Mouse (Mus musculus) kidney, embryonic 16.5 days (tissue): Measurements from ENCODE around the gene Pla2g10. TPM values are rescaled to one million over a fixed set of nuclear protein-coding genes. Genes with fewer than 3 reads are reported as not detected.
"Not testable (repeated sequence)": the region's sequence is repeated elsewhere in the genome, so short reads cannot be mapped to it uniquely, and the experiment has no call there.

Experiments used
- ATAC-seq: fragments of 200-750 bp; cut with Nextera tagmentation; 2 replicates; pipeline ENCODE4 v1.8.0; 2017; ENCODE audit warnings: moderate TSS enrichment; ENCODE audit not compliant: low FRiP score, low TSS enrichment
- H3K27ac ChIP-seq: fragments of 300-500 bp; sonication (generic); 2 replicates; pipeline ENCODE4 v1.5.1; 2014; ENCODE audit warnings: low read length
- H3K27me3 ChIP-seq: fragments of 300-500 bp; sonication (generic); 2 replicates; pipeline ENCODE4 v1.6.1; 2014; ENCODE audit warnings: low read length, control low read depth, mixed read lengths; ENCODE audit not compliant: insufficient read depth
- H3K36me3 ChIP-seq: fragments of 300-500 bp; sonication (generic); 2 replicates; pipeline ENCODE4 v1.6.1; 2014; ENCODE audit warnings: low read length, control low read depth, mixed read lengths; ENCODE audit not compliant: insufficient read depth
- H3K4me1 ChIP-seq: fragments of 300-500 bp; sonication (generic); 2 replicates; pipeline ENCODE4 v1.6.1; 2014; ENCODE audit warnings: low read length, control low read depth, mixed read lengths; ENCODE audit not compliant: insufficient read depth
- H3K4me2 ChIP-seq: fragments of 300-500 bp; sonication (generic); replicated peaks from 2 replicates; pipeline ENCODE4 v1.6.1; 2014; ENCODE audit warnings: low read depth, low read length
- H3K4me3 ChIP-seq: fragments of 300-500 bp; sonication (generic); 2 replicates; pipeline ENCODE4 v1.5.1; 2014; ENCODE audit warnings: mild to moderate bottlenecking, low read length
- H3K9ac ChIP-seq: fragments of 300-500 bp; sonication (generic); replicated peaks from 2 replicates; pipeline ENCODE4 v1.6.1; 2014; ENCODE audit warnings: low read length
- H3K9me3 ChIP-seq: fragments of 300-500 bp; sonication (generic); 2 replicates; pipeline ENCODE4 v1.6.1; 2016; ENCODE audit warnings: low read length, control low read depth
- WGBS: fragments of 180-500 bp; shearing (Covaris S2); extraction: QIAGEN DNeasy Blood & Tissue Kit; methylation state at CpG from one replicate; pipeline ENCODE4 v1.1.7; 2014; 5-methylcytosine and 5-hydroxymethylcytosine counted together
- polyA plus RNA-seq: library from polyadenylated mRNA; unstranded; fragments of >200 nt; fragmentation: Nextera tagmentation; extraction: Ambion mirVana; gene quantifications from 2 replicates; pipeline ENCODE4 v1.2.1, GENCODE M21; 2015

Gene Pla2g10
- 0.35 TPM in 1 of 2 replicates, not detected in the other for polyA plus RNA-seq

DNA sequence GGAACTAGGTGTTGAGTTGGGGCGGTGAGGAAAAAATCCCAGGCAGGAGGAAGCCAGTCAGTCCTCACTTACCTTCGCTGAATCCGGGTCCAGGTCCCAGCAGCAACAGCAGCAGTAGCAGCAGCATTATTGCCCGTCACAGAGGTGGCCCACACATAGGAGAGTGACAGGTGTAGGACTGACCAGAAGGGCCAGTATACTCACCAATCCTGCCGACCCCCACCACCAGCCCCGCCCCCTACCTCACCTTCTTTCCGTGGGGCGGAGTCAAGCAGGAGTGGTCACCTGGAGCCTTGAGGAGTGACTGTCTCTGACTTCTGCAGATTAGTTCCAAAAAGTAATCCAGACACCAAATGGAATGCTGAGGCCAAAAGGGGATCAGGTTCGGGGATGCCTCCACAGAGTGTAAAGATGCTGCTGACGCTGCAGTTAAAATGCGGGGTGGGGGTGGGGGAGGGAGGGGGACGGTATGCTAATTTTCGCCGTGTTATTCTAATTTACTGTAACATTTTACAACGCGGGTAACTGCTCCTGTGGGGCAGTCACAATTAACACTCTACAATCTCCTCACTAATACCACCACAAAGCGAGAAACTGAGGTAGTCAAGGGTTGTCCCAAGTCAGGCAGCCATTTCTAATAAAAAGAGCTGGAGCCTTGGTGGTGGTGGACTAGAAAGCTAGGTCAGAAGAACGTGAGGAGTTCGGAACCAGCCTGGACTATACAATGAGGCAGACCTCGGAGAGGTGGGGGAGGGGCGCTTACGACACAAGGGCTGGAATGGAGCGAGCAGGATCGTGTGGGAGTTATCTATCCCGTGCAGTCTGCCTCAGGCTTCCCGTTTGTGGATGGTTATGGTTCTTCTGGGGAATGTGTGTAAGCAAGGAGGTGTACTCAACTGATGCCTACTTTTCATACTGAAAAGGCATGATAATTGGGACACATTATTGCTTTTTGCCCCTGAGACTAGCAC, at the start of gene Pla2g10:
Pla2g10 (minus strand) TSS at position 699 of the 971 bp plus-strand sequence.
- no peaks in the 10 kb centered on the region for H3K27me3 ChIP-seq
- no peak within 1 kb of the TSS for H3K27ac ChIP-seq
- 7% methylated on average over 26 of the region's 26 CpGs for WGBS
- H3K36me3 ChIP-seq, result no peaks in the 10 kb centered on the region
- H3K9me3 ChIP-seq, result no peaks in the 10 kb centered on the region
- peak within 1 kb of the TSS; percentile 34 for H3K4me3 ChIP-seq
- H3K9ac ChIP-seq, result 0 out of 2 replicates have a peak within 1 kb of the TSS, but pooled peaks have one; percentile 31
- peak within 1 kb of the TSS; percentile 54 for H3K4me2 ChIP-seq
- H3K4me1 ChIP-seq, result peaks cover 7% of the 10 kb centered on the region; the same call in 1 of the 2 replicates
- peak; percentile 54; the same call in 1 of the 2 replicates for ATAC-seq

DNA sequence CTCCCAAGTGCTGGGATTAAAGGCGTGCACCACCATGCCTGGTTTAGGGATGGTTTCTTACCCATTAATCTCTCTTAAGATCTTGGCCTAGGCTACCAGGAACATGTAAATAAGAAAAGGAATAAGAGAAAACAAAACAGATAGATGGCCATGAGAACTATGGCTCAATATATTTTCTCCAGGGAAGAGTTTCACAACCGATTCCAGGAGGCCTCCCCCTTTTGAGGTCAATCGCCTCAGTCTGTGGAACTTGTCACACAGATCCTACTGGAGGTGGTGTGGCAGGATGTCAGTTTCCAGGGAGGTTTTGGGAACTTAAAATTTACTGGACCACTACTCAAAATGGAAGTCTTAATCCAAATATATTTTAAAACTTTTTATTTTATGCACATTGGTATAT, 43.9 kb upstream of the Pla2g10 start:
- 78% methylated on average over 3 of the region's 3 CpGs for WGBS

DNA sequence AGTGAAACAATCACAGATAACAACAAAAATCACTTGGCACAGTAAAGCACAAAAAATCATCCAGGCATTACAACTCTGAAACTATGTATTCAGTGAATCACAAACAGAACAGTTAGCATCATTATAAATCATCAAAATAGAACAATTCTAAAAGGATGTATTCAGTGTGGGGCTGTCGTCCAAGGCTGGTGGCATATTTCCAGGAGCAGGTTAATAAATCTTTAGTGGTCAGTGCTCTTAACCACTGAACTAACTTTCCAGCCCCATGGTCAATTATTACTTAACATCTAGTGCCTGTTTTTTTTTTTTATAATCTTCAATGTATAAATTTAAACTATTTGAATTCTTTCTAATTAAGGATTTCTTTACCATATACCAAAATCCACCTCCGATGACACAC, 43.2 kb upstream of the Pla2g10 start:
- WGBS, result 59% methylated on average over 2 of the region's 2 CpGs
- H3K9ac ChIP-seq, H3K27me3 ChIP-seq, H3K36me3 ChIP-seq, H3K4me1 ChIP-seq, H3K27ac ChIP-seq, ATAC-seq, H3K4me3 ChIP-seq, H3K9me3 ChIP-seq, H3K4me2 ChIP-seq: not testable (repeated sequence)

More for the DNA sequence above, 43.9 kb upstream of the Pla2g10 start:
- H3K9me3 ChIP-seq, result peaks cover 13% of the 10 kb centered on the region
- H3K4me3 ChIP-seq, H3K4me1 ChIP-seq, H3K27me3 ChIP-seq, H3K27ac ChIP-seq, H3K4me2 ChIP-seq, H3K9ac ChIP-seq, ATAC-seq, H3K36me3 ChIP-seq: not testable (repeated sequence)

DNA sequence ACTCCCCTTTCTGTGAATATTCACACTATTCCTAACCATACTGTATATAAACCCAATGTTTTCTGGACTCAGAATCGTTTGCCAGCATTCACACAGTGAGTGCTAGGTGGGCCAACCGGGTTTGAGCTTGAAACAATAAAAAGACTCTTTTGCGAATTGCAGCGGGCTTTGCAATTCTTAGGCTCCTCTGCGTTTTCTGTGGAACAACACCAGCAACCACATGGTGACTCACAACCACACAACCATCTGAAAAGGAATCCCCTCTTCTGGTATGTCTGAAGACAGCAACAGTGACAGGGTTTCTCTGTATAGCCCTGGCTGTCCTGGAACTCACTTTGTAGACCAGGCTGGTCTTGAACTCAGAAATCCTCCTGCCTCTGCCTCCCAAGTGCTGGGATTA, 41.3 kb upstream of the Pla2g10 start:
- H3K9ac ChIP-seq, H3K4me2 ChIP-seq, H3K9me3 ChIP-seq, H3K27ac ChIP-seq, H3K4me1 ChIP-seq, H3K36me3 ChIP-seq, ATAC-seq, H3K4me3 ChIP-seq, H3K27me3 ChIP-seq: not testable (repeated sequence)
- WGBS, result 62% methylated on average over 5 of the region's 5 CpGs

DNA sequence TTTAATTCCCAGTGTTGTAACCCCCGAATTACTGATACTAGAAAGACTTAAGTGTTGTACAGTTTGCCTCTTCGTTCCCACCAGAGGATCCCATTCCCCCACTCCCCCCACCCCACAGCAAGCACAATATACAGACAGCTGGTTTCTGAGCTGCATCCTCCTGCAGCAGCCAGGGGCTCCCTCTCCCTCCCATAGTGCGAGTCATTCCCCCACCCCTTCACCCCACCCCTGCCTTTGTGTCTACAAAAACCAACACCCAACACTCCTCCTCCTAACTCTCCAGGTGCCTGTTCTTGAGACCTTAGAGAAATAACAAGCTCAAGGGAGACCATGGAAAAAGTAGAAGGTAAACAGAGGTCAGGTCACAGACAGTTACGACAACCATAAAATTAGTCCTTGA, 40.8 kb upstream of the Pla2g10 start:
- H3K4me2 ChIP-seq, H3K36me3 ChIP-seq, H3K9me3 ChIP-seq, H3K4me3 ChIP-seq, H3K9ac ChIP-seq, H3K27me3 ChIP-seq, ATAC-seq, H3K4me1 ChIP-seq, H3K27ac ChIP-seq: not testable (repeated sequence)
- 39% methylated on average over 4 of the region's 4 CpGs for WGBS

DNA sequence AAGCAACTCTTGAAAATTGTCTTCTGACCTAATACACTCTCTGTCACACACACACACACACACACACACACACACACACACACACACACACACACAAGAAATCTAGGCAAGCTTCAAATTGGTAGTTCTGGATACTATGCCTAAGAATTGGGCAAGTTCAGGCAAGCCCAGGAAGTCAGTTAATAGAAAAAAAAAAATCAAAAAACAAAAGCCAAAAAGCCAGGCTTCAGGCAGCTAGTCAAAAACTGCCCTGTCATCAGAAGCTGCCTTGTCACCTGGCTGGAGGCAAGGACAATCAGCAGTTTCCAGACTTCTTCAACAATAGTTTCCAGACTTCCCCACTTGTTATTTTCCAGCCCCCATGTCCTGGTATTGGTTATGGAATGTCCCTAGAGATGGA, 35.6 kb upstream of the Pla2g10 start:
- H3K9me3 ChIP-seq, result peaks cover 2% of the 10 kb centered on the region; the same call in 1 of the 2 replicates
- no peaks in the 10 kb centered on the region for H3K27me3 ChIP-seq
- H3K36me3 ChIP-seq, result no peaks in the 10 kb centered on the region
- no peaks in the 10 kb centered on the region for H3K4me1 ChIP-seq
- H3K4me3 ChIP-seq, result no peak overlapping the region
- no peak for ATAC-seq
- no peak overlapping the region for H3K9ac ChIP-seq
- H3K27ac ChIP-seq, result no peak overlapping the region
- no peak overlapping the region for H3K4me2 ChIP-seq

DNA sequence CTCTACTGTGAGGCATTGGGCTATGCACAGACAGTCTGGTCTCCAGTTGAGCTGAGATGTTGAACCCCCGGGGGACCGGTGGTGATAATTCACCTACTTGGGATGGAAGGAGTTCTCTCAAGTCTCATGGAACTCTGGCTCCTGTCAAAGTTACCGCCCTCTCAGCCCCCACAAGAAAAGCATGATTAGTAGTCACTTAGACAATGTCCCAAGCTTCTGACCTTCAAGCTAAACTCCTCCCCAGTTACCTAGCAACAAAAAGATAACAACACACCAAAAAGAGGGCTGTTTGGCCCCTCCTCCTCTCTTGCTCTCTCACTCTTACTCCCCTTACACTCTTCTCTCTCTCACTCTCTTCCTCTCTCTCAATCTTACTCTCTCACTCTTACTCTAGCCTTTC, 33.7 kb upstream of the Pla2g10 start:
- no peak for ATAC-seq

DNA sequence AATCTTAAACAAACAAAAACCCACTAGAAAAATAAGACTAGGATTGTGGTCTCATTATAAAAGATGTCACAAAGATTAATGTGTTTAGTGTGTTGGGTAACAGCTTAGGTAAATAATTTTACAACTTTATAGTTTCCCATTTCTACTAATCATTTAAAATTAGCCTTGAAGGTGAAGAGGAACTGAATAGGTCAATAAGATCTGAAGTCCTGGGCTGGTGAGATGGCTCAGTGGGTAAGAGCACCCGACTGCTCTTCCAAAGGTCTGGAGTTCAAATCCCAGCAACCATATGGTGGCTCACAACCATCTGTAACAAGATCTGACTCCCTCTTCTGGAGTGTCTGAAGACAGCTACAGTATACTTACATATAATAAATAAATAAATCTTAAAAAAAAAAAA, 32.0 kb upstream of the Pla2g10 start:
- not testable (repeated sequence) for ATAC-seq, H3K27ac ChIP-seq, H3K9ac ChIP-seq, H3K4me3 ChIP-seq, H3K27me3 ChIP-seq, H3K36me3 ChIP-seq, H3K4me1 ChIP-seq, H3K4me2 ChIP-seq, H3K9me3 ChIP-seq
- WGBS, result 82% methylated on average over 1 of the region's 1 CpGs

More for the DNA sequence above, 33.7 kb upstream of the Pla2g10 start:
- no peak overlapping the region for H3K4me3 ChIP-seq
- H3K9ac ChIP-seq, result no peak overlapping the region
- H3K27ac ChIP-seq, result no peak overlapping the region
- no peaks in the 10 kb centered on the region for H3K4me1 ChIP-seq
- no peak overlapping the region for H3K4me2 ChIP-seq
- H3K36me3 ChIP-seq, result no peaks in the 10 kb centered on the region
- H3K27me3 ChIP-seq, result no peaks in the 10 kb centered on the region
- WGBS, result 76% methylated on average over 3 of the region's 3 CpGs
- no peaks in the 10 kb centered on the region for H3K9me3 ChIP-seq

DNA sequence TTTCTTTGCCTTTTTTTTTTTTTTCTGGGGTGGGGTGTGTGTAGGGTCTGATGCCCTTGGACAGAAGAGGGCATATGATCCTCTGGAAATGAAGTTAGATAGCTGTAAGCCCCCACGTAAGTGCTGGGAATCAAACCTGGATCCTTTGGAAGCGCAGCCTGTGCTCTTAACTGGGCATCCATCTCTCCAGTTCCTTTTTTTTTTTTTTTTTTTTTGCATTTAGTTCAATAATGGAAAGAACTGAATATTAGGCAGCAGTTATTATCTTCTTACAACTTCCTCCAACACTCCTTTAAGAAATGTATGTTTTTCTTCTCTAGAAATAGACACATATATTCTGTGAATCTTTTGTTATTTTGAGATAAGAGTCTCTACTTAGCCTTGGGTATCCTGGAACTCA, 27.0 kb upstream of the Pla2g10 start:
- no peaks in the 10 kb centered on the region for H3K9me3 ChIP-seq
- no peaks in the 10 kb centered on the region for H3K27me3 ChIP-seq
- ATAC-seq, result no peak
- H3K4me2 ChIP-seq, result no peak overlapping the region
- 97% methylated on average over 2 of the region's 2 CpGs for WGBS
- no peak overlapping the region for H3K4me3 ChIP-seq
- no peak overlapping the region for H3K9ac ChIP-seq
- no peak overlapping the region for H3K27ac ChIP-seq
- no peaks in the 10 kb centered on the region for H3K36me3 ChIP-seq
- 0 out of 2 replicates have a peak, but pooled peaks cover 2% of the 10 kb centered on the region for H3K4me1 ChIP-seq
